Mouse (Mus musculus): ENCODE measurements around the gene Speer1. TPM values are rescaled to one million over a fixed set of nuclear protein-coding genes. Genes with fewer than 3 reads are reported as not detected.

Gene Speer1
- polyA plus RNA-seq (2017; shearing (Covaris generic)) = 0.83 TPM

DNA sequence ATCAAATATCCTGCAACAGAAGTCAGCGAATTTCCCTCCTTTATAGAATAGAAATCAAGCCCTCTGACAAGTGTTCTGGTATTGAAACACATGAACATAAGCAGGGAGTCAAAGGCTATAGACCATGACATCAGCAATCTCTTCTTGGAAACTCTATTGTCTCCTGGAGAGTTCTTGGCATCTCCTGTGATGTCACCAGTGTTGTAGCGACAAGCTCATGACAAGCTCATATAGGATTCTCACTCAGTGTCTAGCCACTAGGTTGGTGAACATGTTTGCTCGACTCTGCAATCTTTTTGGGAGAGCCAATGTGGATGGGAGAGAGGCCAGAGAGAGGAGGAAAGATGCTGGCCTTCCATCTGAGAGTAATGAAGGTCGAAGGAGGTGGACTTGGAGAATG lies at the start of gene Speer1:
Speer1 (plus strand) TSS at position 301 of the 400 bp plus-strand sequence.

Other genes starting within 250 kb of the Speer1 start
- gene Gm8879, start 213.9 kb upstream of the Speer1 start, polyA plus RNA-seq (2017; shearing (Covaris generic)) = not detected
- gene Gm5861, start 158.4 kb upstream of the Speer1 start, polyA plus RNA-seq (2017; shearing (Covaris generic)) = 0.33 TPM
- not detected for gene Gm8890, start 85.5 kb upstream of the Speer1 start, polyA plus RNA-seq (2017; shearing (Covaris generic))
- gene Gm8897, start 74.9 kb downstream of the Speer1 start, polyA plus RNA-seq (2017; shearing (Covaris generic)) = not detected
- not detected for gene Gm8906, start 161.2 kb downstream of the Speer1 start, polyA plus RNA-seq (2017; shearing (Covaris generic))

All from CD4-positive, CD25-positive, alpha-beta regulatory T cell, adult 9 weeks (primary cell).